Mouse (Mus musculus): ENCODE measurements at regions not wholly inside any gene's neighbourhood (a gene's known extent, or its start where the extent isn't known, plus 50 kb on each side); places are given as distances from the start of the nearest gene placed in this dataset.
"Not testable (repeated sequence)": the region's sequence is repeated elsewhere in the genome, so short reads cannot be mapped to it uniquely, and the experiment has no call there.

GRCm38 (mm10) chr14:44926368-44927203, 61.4 kb upstream of the Ptger2 start:
- DNase-seq: not testable (repeated sequence)

DNA sequence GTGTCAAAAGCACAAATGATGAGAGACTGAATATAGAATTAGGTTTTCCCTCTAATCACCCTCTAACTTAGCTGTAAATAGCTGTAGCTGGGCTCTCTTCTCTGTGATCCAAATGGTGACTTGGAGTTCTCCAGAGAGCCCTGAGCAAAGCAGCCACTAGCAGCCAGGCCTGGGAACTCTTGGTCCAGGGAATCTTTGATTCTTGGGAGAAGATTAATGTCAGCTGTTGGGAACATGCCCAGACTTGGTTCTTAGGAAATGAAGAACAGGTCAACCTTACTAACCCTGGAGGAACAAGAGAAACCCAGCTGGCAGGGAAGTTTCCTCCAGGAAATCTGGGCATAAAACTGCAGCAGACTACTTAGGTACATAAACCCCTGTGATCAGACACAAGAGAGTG, 62.6 kb upstream of the Ptgdr start:
- DNase-seq: peak; percentile 57

DNA sequence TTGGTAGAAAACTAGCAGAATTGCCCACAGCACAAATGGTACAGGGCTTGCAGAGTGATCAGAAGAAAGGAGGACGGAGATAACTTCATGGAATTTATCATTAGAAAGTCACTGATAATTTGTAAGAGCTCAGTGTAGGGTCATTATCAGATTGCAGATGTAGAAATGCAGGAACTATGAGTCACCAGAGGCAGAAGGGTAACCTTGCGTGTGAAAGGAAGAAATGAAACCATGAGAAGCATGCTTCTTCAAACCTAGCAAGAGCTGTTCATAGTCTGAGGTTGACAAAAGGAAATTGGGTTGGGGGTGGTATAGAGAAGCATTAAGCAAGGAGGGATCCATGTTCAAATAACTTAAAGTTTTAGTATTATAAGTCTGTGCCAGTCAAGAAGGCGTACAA, 60.2 kb upstream of the Ptgdr start:
- DNase-seq: no peak

DNA sequence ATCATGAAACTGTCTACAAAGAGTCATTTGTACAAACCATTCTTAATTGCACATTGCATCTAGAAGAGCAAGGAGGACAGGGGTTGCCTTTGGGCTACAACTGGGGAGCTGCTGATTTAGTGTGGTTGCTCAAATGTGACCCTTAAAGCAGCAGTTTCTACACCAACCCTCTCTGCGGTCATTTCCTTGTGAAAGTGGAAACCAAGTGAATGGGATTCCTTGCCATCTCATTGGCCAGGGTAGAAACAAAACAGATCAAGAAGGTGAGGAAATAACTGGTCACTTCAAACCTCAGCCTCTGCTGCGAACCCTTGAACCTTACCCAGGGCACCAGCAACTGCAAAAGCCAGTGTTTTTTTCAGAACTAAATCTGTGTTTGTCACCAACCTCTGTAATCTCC, 56.5 kb upstream of the Ptgdr start:
- peak; percentile 28 for DNase-seq

GRCm38 (mm10) chr14:44912740-44913139, 53.6 kb upstream of the Ptgdr start:
- no peak for DNase-seq

Data from heart, adult 11 months (tissue).